Mouse (Mus musculus): Measurements from ENCODE around the gene Tubg2.

DNA sequence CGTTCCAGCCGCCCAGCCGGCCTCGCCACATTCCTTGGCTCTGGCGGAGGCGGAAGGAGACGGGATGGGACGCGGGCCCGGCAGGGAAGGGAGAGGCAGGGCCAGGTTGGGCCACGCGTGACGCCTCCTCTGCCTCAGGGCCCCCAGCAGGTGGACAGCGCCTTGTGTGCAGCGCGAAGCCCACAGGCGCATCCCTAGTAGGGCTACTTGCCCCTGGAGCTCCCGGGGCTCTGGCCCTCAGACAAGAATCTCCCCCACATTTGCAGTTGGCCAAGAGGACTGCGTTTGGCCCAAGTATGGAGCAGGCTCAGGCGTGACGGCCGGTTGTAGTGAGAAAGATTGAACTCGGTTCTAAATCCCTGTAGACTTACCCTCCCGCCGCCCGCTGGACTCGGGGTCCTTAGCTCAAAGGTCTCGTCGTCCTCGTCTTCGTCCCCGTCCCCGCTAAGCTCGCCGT, 14.7 kb downstream of the Tubg2 start, which contains the start of gene Cntnap1:
- peak; percentile 36; the same call in 1 of the 2 replicates for TF ChIP-seq CTCF (IDR thresholded peaks at IDR 0.05; ENCODE audit: low read depth)
- no peak for TF ChIP-seq EP300 (optimal IDR thresholded peaks at IDR 0.05)

All from stomach, postnatal 0 days (tissue).